Mouse (Mus musculus) natural killer cell, adult 2 months (primary cell): ENCODE data around the gene Btbd9.
"Not testable (repeated sequence)": the region's sequence is repeated elsewhere in the genome, so short reads cannot be mapped to it uniquely, and the experiment has no call there.

Experiments used
- DNase-seq, 2 experiments: peaks; one replicate each; pipeline ENCODE4 v3.0.0; 2022; ENCODE audit warnings: low spot score in 2 of 2

Btbd9 gene

DNA sequence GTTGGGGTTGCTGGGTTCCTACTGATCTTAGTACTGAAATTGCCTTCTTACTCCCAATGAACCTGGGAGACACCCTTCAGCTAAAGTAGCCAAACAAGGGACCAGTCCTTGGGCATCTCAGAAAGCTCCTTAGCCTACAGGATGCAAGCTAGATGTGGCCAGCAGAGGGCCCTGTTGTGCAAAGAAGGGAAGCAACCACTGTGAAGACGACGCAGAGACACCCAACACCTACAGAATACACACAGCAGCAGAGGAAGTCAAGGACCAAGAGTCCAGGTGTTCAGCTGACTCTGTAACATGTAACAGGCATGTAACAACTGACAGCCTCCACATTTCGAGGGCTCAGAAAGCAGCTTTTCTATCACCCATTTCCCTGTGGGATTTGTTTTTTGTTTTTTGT lies 16.8 kb downstream of the Btbd9 start:
- DNase-seq: peak; percentile 69 to 81

DNA sequence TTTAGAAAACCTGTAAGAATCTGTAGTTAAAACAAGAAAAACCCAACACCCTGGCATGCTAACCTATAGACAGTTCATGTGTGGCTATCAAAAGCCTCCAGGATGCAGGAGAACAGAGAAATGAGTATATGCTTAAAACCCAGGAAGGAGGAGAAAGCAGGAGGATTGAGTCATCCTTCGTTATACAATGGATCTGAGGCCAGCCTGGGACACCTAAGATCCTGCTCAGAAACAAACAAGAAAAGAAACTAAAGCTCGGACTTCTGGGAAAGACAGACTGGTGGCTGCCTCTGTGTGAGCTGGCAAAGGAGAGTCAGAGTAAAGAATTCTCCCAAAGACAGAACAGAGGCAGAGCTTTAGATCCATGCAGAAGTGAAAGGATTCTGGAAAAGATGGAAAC lies 17.7 kb downstream of the Btbd9 start:
- no peak for DNase-seq

DNA sequence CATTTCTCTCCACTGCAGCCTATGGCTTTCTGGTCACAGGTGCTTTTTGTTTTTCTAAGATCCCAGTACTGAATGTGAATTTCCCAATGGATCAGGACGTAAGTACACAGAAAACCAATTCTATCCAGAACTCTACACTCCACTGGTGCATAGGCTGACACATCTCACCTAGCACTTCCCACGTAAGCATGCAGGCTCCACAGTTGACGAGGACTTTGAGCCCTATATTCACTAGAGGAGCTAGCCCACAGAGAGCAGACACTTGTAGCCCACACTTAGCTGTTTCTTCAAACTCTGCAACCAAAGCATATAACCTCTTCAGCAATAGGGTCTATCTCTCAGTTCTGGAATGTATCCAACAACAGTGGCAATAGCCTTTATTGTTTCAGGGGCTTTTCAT lies 19.8 kb downstream of the Btbd9 start:
- no peak for DNase-seq

GRCm38 (mm10) chr17:30553027-30553937 lies 23.0 kb downstream of the Btbd9 start:
- DNase-seq: no peak

GRCm38 (mm10) chr17:30550774-30551107 lies 25.5 kb downstream of the Btbd9 start:
- no peak for DNase-seq

GRCm38 (mm10) chr17:30549899-30550773 lies 26.2 kb downstream of the Btbd9 start:
- no peak for DNase-seq

DNA sequence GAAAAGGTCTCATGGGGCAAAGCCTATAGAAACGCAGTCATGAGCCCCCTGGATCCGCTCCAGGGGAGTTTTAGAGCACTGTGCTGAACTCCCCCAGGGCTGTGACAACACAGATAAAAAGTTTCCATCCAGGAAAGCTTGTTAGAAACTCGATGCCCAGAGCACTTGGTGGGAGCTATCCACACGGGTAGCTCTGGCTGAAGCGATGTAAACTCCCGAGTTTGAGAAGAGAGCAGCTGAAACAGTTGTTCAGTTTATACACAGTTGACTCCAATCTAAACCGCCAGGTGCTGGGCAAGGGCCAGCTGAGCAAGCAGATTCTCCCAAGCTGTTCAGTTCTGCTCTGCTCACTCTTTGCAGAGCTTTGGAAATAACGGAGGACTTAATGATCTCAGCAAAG lies 37.2 kb downstream of the Btbd9 start:
- DNase-seq: no peak

GRCm38 (mm10) chr17:30536651-30537050 lies 39.6 kb downstream of the Btbd9 start:
- no peak for DNase-seq

- DNase-seq: no peak
Measured at GRCm38 (mm10) chr17:30533098-30533497, 43.2 kb downstream of the Btbd9 start.

DNA sequence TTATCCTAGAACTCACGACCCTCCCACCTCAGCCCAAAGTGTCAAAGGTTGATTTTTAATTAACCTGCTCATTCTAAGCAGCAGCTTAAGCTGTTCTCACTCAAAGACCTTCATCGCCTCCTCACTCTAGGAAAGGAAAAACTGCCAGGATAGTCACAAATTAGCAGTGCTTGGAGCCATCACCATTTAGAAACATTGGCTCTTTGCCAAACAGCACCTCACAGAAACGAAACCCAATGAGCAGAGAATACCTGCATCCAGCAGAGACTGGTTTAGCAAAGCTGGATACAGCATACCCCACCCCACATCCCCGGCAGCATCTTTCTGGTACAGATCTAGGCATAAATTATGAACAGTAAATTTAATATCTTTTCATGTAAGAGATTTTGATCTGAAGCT lies 45.7 kb downstream of the Btbd9 start:
- no peak for DNase-seq

DNA sequence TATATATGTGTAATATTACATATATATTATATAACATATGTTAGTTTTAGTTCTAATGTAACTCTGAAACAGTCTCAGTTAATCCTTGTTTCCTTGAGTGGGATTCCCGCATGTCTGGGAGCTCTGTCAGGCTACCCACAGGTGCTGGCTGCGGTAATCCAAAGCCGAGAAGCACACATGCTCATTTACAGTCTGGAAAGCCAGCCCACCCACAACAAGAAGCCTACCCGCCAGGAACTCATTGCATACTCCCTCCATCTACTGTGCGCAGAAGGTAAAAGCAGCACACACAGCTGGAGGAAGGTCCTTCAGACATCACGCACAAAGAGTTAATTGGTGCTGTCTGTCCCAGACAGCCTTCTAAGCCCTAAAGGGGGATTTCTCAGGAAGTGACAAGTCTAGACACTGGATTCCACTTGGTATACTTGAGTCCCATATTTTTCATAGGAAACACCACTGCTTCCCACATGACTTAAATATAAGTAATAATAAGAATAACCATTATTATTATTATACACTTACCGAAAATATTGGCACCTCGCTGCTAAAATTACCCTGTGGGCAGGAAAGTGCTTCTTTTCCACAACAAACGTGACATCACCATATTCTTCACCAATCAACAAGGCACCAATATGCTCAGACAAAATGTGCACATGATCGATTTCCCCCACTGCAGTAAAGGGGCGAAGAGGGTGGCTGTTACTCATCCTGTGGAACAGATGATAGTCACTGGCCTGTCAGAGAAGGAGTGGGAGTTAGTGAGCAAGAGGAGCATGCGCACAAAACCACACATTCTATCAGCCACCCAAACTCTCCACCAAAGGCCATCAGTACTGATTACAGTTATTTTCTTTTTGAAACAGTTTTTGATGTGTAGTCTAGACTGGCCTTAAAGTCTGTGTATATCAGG lies 46.4 kb downstream of the Btbd9 start:
- DNase-seq: no peak

GRCm38 (mm10) chr17:30525405-30526295 lies 50.6 kb downstream of the Btbd9 start:
- no peak for DNase-seq

GRCm38 (mm10) chr17:30524451-30524850 lies 51.8 kb downstream of the Btbd9 start:
- DNase-seq: no peak

DNA sequence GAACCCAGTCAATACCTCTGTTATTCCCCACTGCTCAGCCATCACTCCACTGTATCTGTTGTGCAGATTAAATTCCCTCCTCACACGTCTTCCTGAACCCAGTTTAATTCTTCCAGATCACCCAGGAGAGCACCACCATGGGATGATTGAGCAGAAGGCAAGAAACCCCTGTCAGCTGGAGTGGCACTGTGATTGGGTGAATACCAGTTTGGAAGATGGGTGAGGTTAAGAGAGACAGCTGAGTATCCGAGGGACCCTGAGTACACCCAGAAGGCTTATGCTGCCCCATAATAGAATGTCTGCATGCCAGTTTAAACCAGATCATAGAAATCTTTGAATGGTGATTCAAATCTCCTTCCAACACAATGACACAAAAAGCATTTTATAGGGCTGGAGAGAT lies 52.5 kb downstream of the Btbd9 start:
- no peak for DNase-seq

DNA sequence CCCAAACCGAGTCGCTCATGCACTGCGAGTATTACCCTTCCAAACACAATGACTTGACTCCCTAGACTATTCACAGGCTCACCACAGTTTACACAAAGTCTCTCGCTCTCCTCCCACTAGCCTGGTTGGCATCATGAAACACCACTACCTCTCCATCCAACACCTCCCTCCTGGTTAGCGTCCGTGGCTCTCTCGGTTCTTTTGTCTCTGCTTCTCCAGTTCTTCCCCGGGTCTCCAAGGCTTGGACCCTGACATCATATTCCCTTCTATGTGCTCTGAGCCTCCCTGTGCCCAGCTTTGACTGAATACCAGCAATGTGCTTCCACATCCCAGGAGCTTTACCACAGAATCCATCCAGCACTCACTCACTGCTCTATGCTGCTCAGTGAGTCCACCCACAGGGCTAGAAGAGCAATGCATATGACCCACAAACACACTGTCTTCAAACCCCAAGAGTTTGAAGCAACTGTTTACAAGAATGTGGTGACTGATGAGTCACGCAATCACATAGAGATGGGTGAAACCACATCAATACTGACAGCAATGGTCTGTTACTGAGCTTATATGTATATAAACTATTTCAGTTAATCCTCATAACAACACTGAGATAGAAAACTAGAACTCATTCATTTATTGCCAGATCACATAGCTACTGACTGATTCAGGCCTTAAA lies 53.7 kb downstream of the Btbd9 start:
- peak in 1 of 2 experiments; percentile 47 for DNase-seq

DNA sequence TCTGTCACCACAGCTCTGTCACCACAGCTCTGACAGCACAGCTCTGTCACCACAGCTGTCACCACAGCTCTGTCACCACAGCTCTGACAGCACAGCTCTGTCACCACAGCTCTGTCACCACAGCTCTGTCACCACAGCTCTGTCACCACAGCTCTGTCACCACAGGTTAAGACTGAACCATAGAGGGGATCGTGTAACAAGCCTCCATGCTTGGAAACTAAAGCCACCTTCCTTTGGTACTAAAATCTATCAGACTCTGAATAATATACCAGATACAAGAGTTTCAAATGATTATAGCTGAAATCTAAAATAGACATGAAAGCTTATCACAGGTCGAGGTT lies 57.1 kb downstream of the Btbd9 start:
- DNase-seq: not testable (repeated sequence)

- DNase-seq: peak; percentile 69 to 83
Measured at GRCm38 (mm10) chr17:30518431-30519171, 57.7 kb downstream of the Btbd9 start.

DNA sequence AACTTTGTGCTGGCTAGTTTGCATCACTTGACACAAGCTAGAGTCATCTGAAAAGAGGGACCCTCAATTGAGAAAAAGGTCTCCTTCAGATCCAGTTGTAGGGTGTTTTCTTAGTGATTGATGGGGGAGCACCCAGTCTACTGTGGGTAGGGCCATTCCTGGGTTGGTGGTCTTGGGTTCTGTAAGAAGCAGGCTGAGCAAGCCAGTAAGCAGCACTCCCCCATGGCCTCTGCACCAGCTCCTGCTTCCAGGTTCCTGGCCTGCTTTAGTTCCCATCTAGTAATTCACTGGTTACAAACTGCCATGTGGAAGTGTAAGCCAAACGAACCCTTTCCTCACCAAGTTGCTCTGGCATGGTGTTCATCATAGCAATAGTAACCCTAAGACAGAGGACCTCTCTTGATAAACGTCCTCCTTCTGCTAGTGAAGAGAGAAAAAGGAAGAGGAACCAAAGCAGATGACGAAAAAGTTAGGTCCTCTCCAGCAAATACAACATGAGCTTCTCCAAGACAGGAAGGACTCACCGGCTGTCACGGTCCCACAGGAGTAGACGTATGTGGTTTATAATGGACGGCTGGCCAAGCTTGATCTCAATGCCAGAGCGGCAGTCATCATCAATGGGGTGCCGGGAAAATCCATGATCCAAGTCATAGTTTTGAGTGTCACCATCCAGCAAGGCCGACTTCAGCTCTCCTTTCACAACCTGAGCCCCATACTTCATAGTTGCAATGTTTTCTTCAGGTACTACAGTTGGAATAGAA lies 59.5 kb downstream of the Btbd9 start:
- no peak for DNase-seq

DNA sequence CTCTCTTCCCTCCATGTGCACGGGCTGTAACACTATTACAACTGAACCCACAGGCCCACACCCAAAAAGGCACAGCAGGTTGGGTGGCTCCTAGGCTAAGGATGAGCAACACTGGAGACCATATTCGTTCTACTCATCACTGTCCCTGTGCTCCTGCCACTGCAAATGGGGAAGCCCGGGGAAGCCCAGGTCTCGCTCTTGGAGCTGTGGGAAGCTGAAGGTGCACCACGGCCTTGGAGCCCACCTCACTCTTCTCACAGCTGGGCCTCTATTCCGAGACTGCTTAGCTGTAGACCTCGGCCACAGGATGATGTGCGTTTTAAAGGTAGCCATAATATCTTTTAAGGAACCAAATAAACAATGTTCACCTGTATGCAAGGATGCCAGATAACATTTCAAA lies 60.9 kb downstream of the Btbd9 start:
- no peak for DNase-seq
